Mouse (Mus musculus): ENCODE results near the gene Gimap4.

The Gimap4 gene

GRCm38 (mm10) chr6:48704146-48704545, 19.8 kb downstream of the Gimap4 start:
- DNase-seq, result no peak

- DNase-seq, result no peak
These were observed 21.8 kb downstream of the Gimap4 start for GRCm38 (mm10) chr6:48706130-48706529.

GRCm38 (mm10) chr6:48718455-48718854, 34.1 kb downstream of the Gimap4 start, which contains the start of the genes Gm28053 and Gimap7:
TSS of gene Gm28053 (plus strand) at chr6:48718607.
TSS of gene Gimap7 (plus strand) at chr6:48718621.
- no peak for DNase-seq

- DNase-seq, result no peak
These were observed 36.0 kb downstream of the Gimap4 start for GRCm38 (mm10) chr6:48720326-48720725.

GRCm38 (mm10) chr6:48723468-48723867, 39.1 kb downstream of the Gimap4 start:
- no peak for DNase-seq

- no peak for DNase-seq
These were observed 41.1 kb downstream of the Gimap4 start for GRCm38 (mm10) chr6:48725476-48725875.

- no peak for DNase-seq
These were observed 43.4 kb downstream of the Gimap4 start for GRCm38 (mm10) chr6:48727761-48728160.

GRCm38 (mm10) chr6:48732864-48733304, 48.5 kb downstream of the Gimap4 start:
- no peak for DNase-seq

- DNase-seq, result no peak
These were observed 49.3 kb downstream of the Gimap4 start for GRCm38 (mm10) chr6:48733660-48734059.

- DNase-seq, result no peak
These were observed 52.7 kb downstream of the Gimap4 start for GRCm38 (mm10) chr6:48737053-48737452.

- DNase-seq, result no peak
These were observed 53.3 kb downstream of the Gimap4 start for GRCm38 (mm10) chr6:48737688-48738087.

- DNase-seq, result no peak
These were observed 54.8 kb downstream of the Gimap4 start, which contains the start of gene Gimap1 for GRCm38 (mm10) chr6:48738961-48739779. TSS of gene Gimap1 (plus strand) at chr6:48739054.

- DNase-seq, result no peak
These were observed 55.4 kb downstream of the Gimap4 start for GRCm38 (mm10) chr6:48739780-48740055.

GRCm38 (mm10) chr6:48740501-48741169, 56.3 kb downstream of the Gimap4 start:
- DNase-seq, result no peak

- DNase-seq, result no peak
These were observed 56.9 kb downstream of the Gimap4 start for GRCm38 (mm10) chr6:48741273-48741672.
